Mouse (Mus musculus) liver, postnatal 0 days (tissue): ENCODE measurements at regions not wholly inside any gene's neighbourhood (a gene's known extent, or its start where the extent isn't known, plus 50 kb on each side); places are given as distances from the start of the nearest gene placed in this dataset.

Experiments used
- CTCF ChIP-seq: sonication (generic); IDR thresholded peaks from 2 replicates; pipeline ENCODE4 v1.5.1; 2016; ENCODE audit warnings: antibody characterized with exemption, low read depth
- EP300 ChIP-seq: IDR thresholded peaks from 2 replicates; pipeline ENCODE4 v1.6.1; 2016; ENCODE audit warnings: antibody characterized with exemption, low read depth, mild to moderate bottlenecking

DNA sequence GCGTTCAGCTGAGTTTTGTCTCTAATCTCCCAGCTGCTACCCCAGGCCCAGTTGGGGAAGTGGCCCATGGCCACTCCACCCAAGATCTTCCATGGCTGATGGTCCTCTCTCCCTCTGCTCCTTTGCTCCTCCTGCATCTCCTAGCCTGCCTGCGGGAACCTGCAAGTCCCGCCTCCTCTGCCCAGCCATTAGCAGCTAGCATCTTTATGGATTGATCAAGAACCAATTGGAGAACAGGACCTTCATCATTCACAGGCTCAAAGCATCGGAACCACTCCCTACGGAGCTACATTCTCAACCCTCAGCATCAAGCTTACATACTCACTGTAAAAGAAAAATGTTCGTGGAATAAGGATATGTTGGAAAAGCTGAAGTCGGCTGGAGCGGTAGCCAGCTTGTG is 52.5 kb upstream of the Arid2 start:
- TF ChIP-seq CTCF (no peak), EP300 (no peak)
